Mouse (Mus musculus): ENCODE results near the gene C1galt1. TPM values are rescaled to one million over a fixed set of nuclear protein-coding genes. Genes with fewer than 3 reads are reported as not detected.

The C1galt1 gene
- polyA plus RNA-seq, 1 experiment from 2014 or later: 1.5 TPM

DNA sequence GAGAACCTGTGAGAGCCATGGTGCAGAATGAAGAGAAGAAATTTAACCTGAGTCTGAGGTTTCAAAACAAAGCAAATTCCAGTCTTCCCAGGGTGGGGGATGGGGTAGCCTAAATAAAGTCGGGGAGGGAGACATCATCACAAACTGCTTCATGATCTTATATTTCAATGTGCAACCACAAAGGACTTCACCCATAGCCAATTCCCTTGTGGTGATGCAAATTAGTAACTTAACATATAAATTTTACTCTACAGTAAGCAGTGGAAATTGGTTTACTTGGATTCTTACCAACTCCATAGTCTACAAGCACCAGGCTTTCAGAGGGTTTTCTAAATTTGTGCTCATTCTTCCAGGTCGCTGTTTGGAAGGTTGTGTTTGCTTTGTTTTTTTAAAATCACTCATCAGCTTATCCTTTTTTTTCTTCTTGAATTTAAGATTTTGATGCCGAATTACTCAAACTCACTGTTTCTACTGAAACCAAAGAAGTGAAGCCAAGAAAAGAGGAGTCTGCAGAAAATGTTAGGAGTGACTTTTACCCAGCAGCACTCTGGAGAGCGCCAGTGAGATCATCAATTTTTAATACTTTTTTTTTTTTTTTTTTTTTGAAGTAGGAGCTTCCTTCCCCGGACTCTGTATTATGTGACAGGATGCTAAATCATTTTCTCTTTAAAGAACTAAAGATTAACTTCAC lies 41.5 kb downstream of the C1galt1 start:
- H3K9me3 ChIP-seq (ENCODE audit: control insufficient read depth, low read length): no peaks in the 10 kb centered on the region
- 80% methylated on average over 5 of the region's 5 CpGs for WGBS
- no peak for ATAC-seq

DNA sequence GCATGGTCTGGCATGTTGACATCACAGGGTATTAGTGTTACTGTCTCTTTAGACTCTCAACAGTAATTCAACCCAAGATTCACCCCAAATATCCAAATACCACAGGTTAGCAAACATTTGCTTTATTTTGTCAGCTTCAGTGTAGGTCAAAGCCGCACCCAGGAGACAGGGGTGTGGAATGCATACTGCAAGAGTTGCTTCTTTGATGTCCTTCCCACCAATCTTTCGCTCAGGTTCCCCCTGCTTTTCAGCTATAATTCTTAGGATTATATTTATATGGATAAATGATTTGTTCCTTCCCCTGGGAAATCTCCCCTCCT lies 42.0 kb downstream of the C1galt1 start:
- H3K27ac ChIP-seq (ENCODE audit: low read depth, low read length): no peak overlapping the region
- H3K9ac ChIP-seq (ENCODE audit: low read depth, low read length): no peak overlapping the region
- no peak for ATAC-seq
- no peaks in the 10 kb centered on the region for H3K9me3 ChIP-seq (ENCODE audit: control insufficient read depth, low read length)
- WGBS: 84% methylated on average over 2 of the region's 2 CpGs
- no peak overlapping the region for H3K4me2 ChIP-seq (ENCODE audit: low read length)
- H3K27me3 ChIP-seq (replicated peaks; ENCODE audit: control insufficient read depth, insufficient read depth, low read length): no peaks in the 10 kb centered on the region
- H3K4me1 ChIP-seq (ENCODE audit: control insufficient read depth, insufficient read depth, low read depth, low read length): no peaks in the 10 kb centered on the region
- H3K36me3 ChIP-seq (ENCODE audit: control insufficient read depth, insufficient read depth, low read length): no peaks in the 10 kb centered on the region
- H3K4me3 ChIP-seq (ENCODE audit: low read length): no peak overlapping the region

More for the DNA sequence above, 41.5 kb downstream of the C1galt1 start:
- Histone ChIP-seq H3K4me2 (ENCODE audit: low read length) (no peak overlapping the region), H3K9ac (ENCODE audit: low read depth, low read length) (no peak overlapping the region), H3K27ac (ENCODE audit: low read depth, low read length) (no peak overlapping the region), H3K4me1 (ENCODE audit: control insufficient read depth, insufficient read depth, low read depth, low read length) (no peaks in the 10 kb centered on the region), H3K4me3 (ENCODE audit: low read length) (no peak overlapping the region), H3K36me3 (ENCODE audit: control insufficient read depth, insufficient read depth, low read length) (no peaks in the 10 kb centered on the region), H3K27me3 (replicated peaks; ENCODE audit: control insufficient read depth, insufficient read depth, low read length) (no peaks in the 10 kb centered on the region)

DNA sequence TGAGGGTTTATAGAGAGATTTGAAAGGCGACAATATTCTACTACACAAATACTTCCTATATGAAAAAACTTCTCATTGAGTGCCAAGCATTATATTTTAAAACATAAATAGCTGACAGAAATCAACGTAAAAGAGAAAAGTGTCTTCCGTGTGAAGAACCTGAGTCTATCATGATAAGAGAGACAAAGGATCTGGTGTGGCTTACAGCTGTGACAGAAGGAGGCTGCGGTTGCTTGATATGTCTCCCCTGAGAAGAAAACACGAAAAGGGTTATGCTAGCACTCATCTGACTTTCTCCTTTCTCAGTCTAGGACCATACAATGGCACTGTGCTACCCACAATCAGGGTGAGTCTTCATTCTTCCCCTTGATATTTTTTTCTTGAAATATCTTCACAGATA lies 51.7 kb downstream of the C1galt1 start:
- H3K4me2 ChIP-seq (ENCODE audit: low read length): no peak overlapping the region
- no peak for ATAC-seq
- no peaks in the 10 kb centered on the region for H3K27me3 ChIP-seq (replicated peaks; ENCODE audit: control insufficient read depth, insufficient read depth, low read length)
- WGBS: 88% methylated on average over 5 of the region's 5 CpGs
- no peaks in the 10 kb centered on the region; the same call in 1 of the 2 replicates for H3K9me3 ChIP-seq (ENCODE audit: control insufficient read depth, low read length)
- H3K4me3 ChIP-seq (ENCODE audit: low read length): no peak overlapping the region
- no peak overlapping the region for H3K27ac ChIP-seq (ENCODE audit: low read depth, low read length)
- no peaks in the 10 kb centered on the region for H3K4me1 ChIP-seq (ENCODE audit: control insufficient read depth, insufficient read depth, low read depth, low read length)
- no peak overlapping the region for H3K9ac ChIP-seq (ENCODE audit: low read depth, low read length)
- no peaks in the 10 kb centered on the region for H3K36me3 ChIP-seq (ENCODE audit: control insufficient read depth, insufficient read depth, low read length)

DNA sequence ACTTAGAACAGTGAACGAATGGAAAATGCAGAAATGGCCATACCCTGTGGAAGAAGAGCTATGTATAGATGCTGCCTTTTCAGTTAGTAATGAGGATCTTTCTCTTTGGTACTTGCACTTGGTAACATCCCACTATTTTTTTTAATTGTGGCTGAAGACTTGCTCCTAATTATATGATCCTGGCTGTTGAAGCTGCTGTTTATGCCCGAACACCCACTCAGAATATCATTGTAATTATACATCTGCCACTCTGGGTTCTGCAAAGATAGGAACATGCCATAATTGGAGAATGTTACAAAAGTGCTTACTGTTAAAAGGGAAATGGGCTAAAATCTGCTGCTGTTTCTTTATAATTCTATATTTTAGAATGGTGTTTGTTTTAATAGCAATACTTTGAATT lies 67.4 kb downstream of the C1galt1 start:
- Histone ChIP-seq H3K36me3 (ENCODE audit: control insufficient read depth, insufficient read depth, low read length) (no peaks in the 10 kb centered on the region), H3K27ac (ENCODE audit: low read depth, low read length) (no peak overlapping the region), H3K9me3 (ENCODE audit: control insufficient read depth, low read length) (no peaks in the 10 kb centered on the region), H3K4me3 (ENCODE audit: low read length) (no peak overlapping the region), H3K27me3 (replicated peaks; ENCODE audit: control insufficient read depth, insufficient read depth, low read length) (no peaks in the 10 kb centered on the region), H3K4me2 (ENCODE audit: low read length) (no peak overlapping the region), H3K9ac (ENCODE audit: low read depth, low read length) (no peak overlapping the region), H3K4me1 (ENCODE audit: control insufficient read depth, insufficient read depth, low read depth, low read length) (no peaks in the 10 kb centered on the region)
- 78% methylated on average over 2 of the region's 2 CpGs for WGBS
- no peak for ATAC-seq

Other genes with a start within 250 kb of the C1galt1 start
- 118 and 131 TPM in 2 replicates for gene Asns, start 151.6 kb upstream of the C1galt1 start, polyA plus RNA-seq (2015; fragmentation: Nextera tagmentation; extraction: Ambion mirVana)